Mouse (Mus musculus) spleen, adult 2 months (tissue): ENCODE results near the gene Adgb.

Experiments used
- CTCF ChIP-seq: fragments of 200-500 bp; IDR thresholded peaks from 2 replicates; pipeline ENCODE4 v1.5.1; 2011; ENCODE audit warnings: mild to moderate bottlenecking, inconsistent platforms; ENCODE audit not compliant: insufficient read depth, insufficient read length, insufficient replicate concordance; ENCODE audit errors: extremely low read depth
- POLR2A ChIP-seq: fragments of 200-500 bp; IDR thresholded peaks from 2 replicates; pipeline ENCODE4 v1.6.1; 2011; ENCODE audit warnings: low read depth, low read length, inconsistent platforms

DNA sequence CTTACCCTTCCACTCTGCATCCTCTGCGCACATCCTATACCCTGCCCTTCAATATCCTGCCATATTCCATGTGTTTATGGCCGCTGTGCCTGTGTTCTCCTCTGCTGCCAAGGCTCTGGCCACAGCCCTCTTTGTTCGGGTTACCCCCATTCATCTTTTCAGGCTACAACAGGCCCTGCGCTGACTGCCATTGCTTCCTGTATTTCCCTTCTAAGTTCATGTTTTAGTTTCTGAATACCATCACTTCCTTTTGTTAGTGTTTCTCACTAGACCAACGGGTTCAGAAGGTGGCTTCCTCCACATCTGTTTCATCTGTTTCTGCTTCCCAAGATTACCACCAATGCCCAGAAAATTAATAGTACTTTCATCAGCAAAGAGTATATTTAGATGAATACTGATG, 42.5 kb downstream of the Adgb start:
- no peak for TF ChIP-seq CTCF
- TF ChIP-seq POLR2A = no peak
